Mouse (Mus musculus) stomach, postnatal 0 days (tissue): Measurements from ENCODE around the gene Nelfe.

Experiments
- CTCF ChIP-seq: IDR thresholded peaks from 2 replicates; pipeline ENCODE4 v1.5.1; 2016; ENCODE audit warnings: antibody characterized with exemption, low read depth, mild to moderate bottlenecking, moderate library complexity
- EP300 ChIP-seq: optimal IDR thresholded peaks from 2 replicates; pipeline ENCODE3; 2016; ENCODE audit warnings: antibody characterized with exemption

DNA sequence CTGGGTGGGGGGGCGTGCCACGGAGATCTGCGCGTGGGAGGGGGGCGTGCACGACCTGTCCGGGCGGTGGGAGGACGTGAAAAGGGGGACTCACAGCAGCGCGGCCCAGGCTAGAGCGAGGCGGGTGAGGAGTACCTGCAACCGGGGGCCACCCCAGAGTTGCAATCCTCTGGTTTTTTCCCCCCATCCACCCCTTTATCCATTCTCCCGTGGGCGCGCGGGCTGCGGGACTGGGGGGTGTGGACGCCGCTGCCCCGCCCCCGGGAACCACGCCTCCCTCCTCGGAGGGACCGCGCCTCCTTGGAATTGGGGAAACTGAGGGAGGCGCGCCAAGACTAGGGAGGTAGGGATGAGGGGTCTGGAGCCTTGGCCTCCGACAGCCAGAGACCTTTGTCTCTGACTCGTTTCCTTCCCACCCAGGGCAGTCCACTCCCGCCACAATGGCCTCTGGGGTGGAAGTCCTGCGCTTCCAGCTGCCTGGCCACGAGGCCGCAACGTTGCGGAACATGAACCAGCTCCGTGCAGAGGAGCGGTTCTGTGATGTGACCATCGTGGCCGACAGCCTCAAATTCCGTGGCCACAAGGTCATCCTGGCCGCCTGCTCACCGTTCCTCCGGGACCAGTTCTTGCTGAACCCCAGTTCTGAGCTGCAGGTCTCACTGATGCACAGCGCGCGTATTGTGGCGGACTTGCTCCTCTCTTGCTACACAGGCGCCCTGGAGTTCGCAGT is 44.8 kb downstream of the Nelfe start:
- TF ChIP-seq CTCF: no peak
- TF ChIP-seq EP300: no peak
